Mouse (Mus musculus) C2C12 (cell line): ENCODE measurements around the gene Crtac1.

Experiments
- CEBPB ChIP-seq: IDR thresholded peaks from one replicate; pipeline ENCODE4 v1.6.1; 2011; ENCODE audit warnings: low read depth, mild to moderate bottlenecking, control low read depth, moderate library complexity
- CTCF ChIP-seq: IDR thresholded peaks from one replicate; pipeline ENCODE4 v1.5.1; 2011; ENCODE audit not compliant: control insufficient read depth, insufficient read depth, insufficient read length
- MAX ChIP-seq: IDR thresholded peaks from one replicate; pipeline ENCODE4 v1.6.1; 2011; ENCODE audit warnings: mild to moderate bottlenecking, control low read depth
- MYOD1 ChIP-seq: IDR thresholded peaks from one replicate; pipeline ENCODE4 v1.6.1; 2011; ENCODE audit warnings: low read depth; ENCODE audit not compliant: control insufficient read depth, insufficient read length
- MYOG ChIP-seq: IDR thresholded peaks from one replicate; pipeline ENCODE4 v1.6.1; 2011; ENCODE audit not compliant: control insufficient read depth, insufficient read length; ENCODE audit errors: extremely low read depth
- USF1 ChIP-seq: IDR thresholded peaks from one replicate; pipeline ENCODE4 v1.6.1; 2011; ENCODE audit warnings: low read depth, mild to moderate bottlenecking, control low read depth, moderate library complexity

DNA sequence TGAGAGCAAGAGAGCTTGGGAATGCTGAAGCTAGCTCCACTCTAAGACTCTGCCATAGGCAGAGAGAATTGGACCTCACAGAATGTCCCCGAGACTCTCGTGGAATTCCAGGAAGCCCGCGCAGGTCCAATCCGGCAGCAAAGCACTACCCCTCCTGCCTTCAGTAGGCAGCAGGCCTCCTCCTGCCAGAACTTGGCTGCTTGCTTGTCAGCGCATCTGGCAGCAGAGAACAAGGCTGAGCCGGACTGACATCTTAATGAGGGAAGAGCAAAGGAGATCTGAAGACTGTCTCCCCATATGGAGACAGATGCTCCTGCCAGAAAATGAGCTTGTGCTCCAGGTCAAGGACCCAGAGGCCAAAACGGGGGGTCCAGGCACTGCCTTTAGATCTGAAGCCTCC lies 16.5 kb downstream of the Crtac1 start:
- TF ChIP-seq CTCF (no peak), MAX (no peak), MYOG (no peak), MYOD1 (no peak), USF1 (no peak), CEBPB (no peak)
